Mouse (Mus musculus) lung, postnatal 0 days (tissue): ENCODE measurements around the gene Smoc1.

Experiments
- CTCF ChIP-seq: IDR thresholded peaks from 2 replicates; pipeline ENCODE4 v1.5.1; 2016; ENCODE audit warnings: antibody characterized with exemption, mild to moderate bottlenecking
- EP300 ChIP-seq: IDR thresholded peaks from 2 replicates; pipeline ENCODE4 v1.6.1; 2016; ENCODE audit warnings: antibody characterized with exemption, mild to moderate bottlenecking, control low read depth

DNA sequence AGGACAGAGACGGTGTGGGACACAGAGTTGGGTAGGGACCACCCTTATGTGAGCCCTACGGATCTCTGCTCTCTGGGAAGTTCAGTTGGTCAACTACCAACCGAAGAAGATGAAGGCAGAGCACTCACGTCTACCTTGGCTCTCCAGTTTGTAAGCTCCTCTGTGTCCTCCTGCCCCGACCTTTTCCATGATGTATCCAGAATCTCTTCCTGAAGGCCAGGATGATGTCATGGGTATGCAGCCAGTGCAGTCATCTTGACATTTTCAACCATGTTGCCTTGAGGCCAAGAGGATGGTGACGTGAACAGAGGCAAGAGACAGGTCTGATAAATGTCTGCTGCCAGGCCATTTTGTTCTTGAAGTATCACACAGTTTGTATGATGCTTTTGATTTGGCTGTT, 111.6 kb downstream of the Smoc1 start:
- no peak for TF ChIP-seq CTCF
- TF ChIP-seq EP300: no peak
